Mouse (Mus musculus) lung, embryonic 14.5 days (tissue): Measurements from ENCODE around the gene Aifm3. TPM values are rescaled to one million over a fixed set of nuclear protein-coding genes. Genes with fewer than 3 reads are reported as not detected.
"Not testable (repeated sequence)": the region's sequence is repeated elsewhere in the genome, so short reads cannot be mapped to it uniquely, and the experiment has no call there.

Experiments
- ATAC-seq: fragments of 200-750 bp; cut with Nextera tagmentation; 2 replicates; pipeline ENCODE4 v1.8.0; 2017; ENCODE audit warnings: mild to moderate bottlenecking, moderate TSS enrichment, moderate library complexity; ENCODE audit not compliant: insufficient read depth
- DNase-seq: peaks from one replicate; pipeline ENCODE4 v3.0.0-alpha.2; 2015
- H3K27ac ChIP-seq: fragments of 300-500 bp; sonication (generic); 2 replicates; pipeline ENCODE4 v1.5.1; 2014; ENCODE audit warnings: low read depth, mild to moderate bottlenecking, moderate library complexity
- H3K27me3 ChIP-seq: fragments of 300-500 bp; sonication (generic); 2 replicates; pipeline ENCODE4 v1.6.1; 2014; ENCODE audit warnings: low read length, control low read depth; ENCODE audit not compliant: insufficient read depth
- H3K36me3 ChIP-seq: fragments of 300-500 bp; sonication (generic); 2 replicates; pipeline ENCODE4 v1.6.1; 2014; ENCODE audit warnings: control low read depth; ENCODE audit not compliant: insufficient read depth
- H3K4me1 ChIP-seq: fragments of 300-500 bp; sonication (generic); 2 replicates; pipeline ENCODE4 v1.6.1; 2014; ENCODE audit warnings: antibody characterized with exemption, control low read depth; ENCODE audit not compliant: insufficient read depth
- H3K4me2 ChIP-seq: fragments of 300-500 bp; sonication (generic); 2 replicates; pipeline ENCODE4 v1.6.1; 2014; ENCODE audit warnings: mild to moderate bottlenecking
- H3K4me3 ChIP-seq: fragments of 300-500 bp; sonication (generic); 2 replicates; pipeline ENCODE4 v1.5.1; 2014; ENCODE audit warnings: low read depth, low read length
- H3K9ac ChIP-seq: fragments of 300-500 bp; sonication (generic); 2 replicates; pipeline ENCODE4 v1.6.1; 2014
- H3K9me3 ChIP-seq: fragments of 300-500 bp; sonication (generic); 2 replicates; pipeline ENCODE4 v1.6.1; 2016; ENCODE audit warnings: low read depth, low read length, control low read depth
- CTCF ChIP-seq: IDR thresholded peaks from 2 replicates; pipeline ENCODE4 v1.5.1; 2016; ENCODE audit warnings: antibody characterized with exemption, low read depth
- WGBS: fragments of 180-500 bp; shearing (Covaris S2); extraction: QIAGEN DNeasy Blood & Tissue Kit; methylation state at CpG from one replicate; pipeline ENCODE4 v1.1.7; 2014; 5-methylcytosine and 5-hydroxymethylcytosine counted together
- polyA plus RNA-seq: library from polyadenylated mRNA; unstranded; fragments of >200 nt; fragmentation: Nextera tagmentation; extraction: Ambion mirVana; gene quantifications from 2 replicates; pipeline ENCODE4 v1.2.1, GENCODE M21; 2014

The Aifm3 gene
- polyA plus RNA-seq, 1 experiment from 2014 or later, result 1.3 TPM

- Histone ChIP-seq H3K4me2 (no peak overlapping the region), H3K36me3 (no peaks in the 10 kb centered on the region), H3K4me1 (no peaks in the 10 kb centered on the region), H3K4me3 (no peak overlapping the region), H3K27ac (no peak overlapping the region), H3K9ac (no peak overlapping the region), H3K9me3 (no peaks in the 10 kb centered on the region), H3K27me3 (no peaks in the 10 kb centered on the region)
- 71% methylated on average over 4 of the region's 4 CpGs for WGBS
- no peak for TF ChIP-seq CTCF
- ATAC-seq (no peak), DNase-seq (no peak)
Observed at GRCm38 (mm10) chr16:17502681-17503080, 13.3 kb downstream of the Aifm3 start.

GRCm38 (mm10) chr16:17507018-17507552 lies 17.7 kb downstream of the Aifm3 start:
- Histone ChIP-seq H3K4me3 (no peak overlapping the region), H3K9me3 (no peaks in the 10 kb centered on the region), H3K36me3 (peaks cover 8% of the 10 kb centered on the region), H3K4me2 (no peak overlapping the region), H3K27me3 (no peaks in the 10 kb centered on the region), H3K27ac (no peak overlapping the region), H3K4me1 (peaks cover 11% of the 10 kb centered on the region; the same call in 1 of the 2 replicates), H3K9ac (no peak overlapping the region)
- DNase-seq, result no peak
- 75% methylated on average over 5 of the region's 5 CpGs for WGBS
- no peak for TF ChIP-seq CTCF
- ATAC-seq, result no peak

DNA sequence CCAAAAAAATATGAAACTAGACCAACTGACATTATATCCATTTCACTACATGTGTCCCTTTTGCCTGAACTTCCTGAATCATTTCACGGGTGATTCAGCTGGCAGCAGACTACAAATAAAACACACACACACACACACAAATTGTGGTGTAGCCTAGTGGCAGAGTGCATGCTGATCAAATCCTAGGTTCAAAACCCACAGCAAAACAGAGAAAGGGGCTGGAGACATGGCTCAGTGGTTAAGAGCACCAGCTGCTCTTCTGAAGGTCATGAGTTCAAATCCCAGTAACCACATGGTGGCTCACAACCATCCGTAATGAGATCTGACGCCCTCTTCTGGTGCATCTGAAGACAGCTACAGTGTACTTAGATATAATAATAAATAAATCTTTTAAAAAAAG lies 18.6 kb downstream of the Aifm3 start:
- not testable (repeated sequence) for ATAC-seq
- WGBS, result 28% methylated on average over 3 of the region's 3 CpGs

GRCm38 (mm10) chr16:17508546-17509239 lies 19.3 kb downstream of the Aifm3 start, which contains the start of gene Lztr1:
TSS of gene Lztr1 (plus strand) at chr16:17508688.
- peak within 1 kb of the TSS; percentile 88 for H3K9ac ChIP-seq
- peaks cover 24% of the 10 kb centered on the region for H3K36me3 ChIP-seq
- peak; percentile 95 for DNase-seq
- H3K4me1 ChIP-seq, result peaks cover 11% of the 10 kb centered on the region; the same call in 1 of the 2 replicates
- no peaks in the 10 kb centered on the region for H3K27me3 ChIP-seq
- ATAC-seq, result peak; percentile 98
- peak within 1 kb of the TSS; percentile 83 for H3K4me2 ChIP-seq
- peak; percentile 21; the same call in 1 of the 2 replicates for TF ChIP-seq CTCF
- 0% methylated on average over 50 of the region's 50 CpGs for WGBS
- H3K27ac ChIP-seq, result peak within 1 kb of the TSS; percentile 85
- no peaks in the 10 kb centered on the region for H3K9me3 ChIP-seq
- peak within 1 kb of the TSS; percentile 74 for H3K4me3 ChIP-seq

More for the DNA sequence above, 18.6 kb downstream of the Aifm3 start:
- not testable (repeated sequence) for H3K27me3 ChIP-seq, H3K9me3 ChIP-seq, DNase-seq
- peak overlapping the region; percentile 83 for H3K4me2 ChIP-seq
- peak overlapping the region; percentile 88 for H3K9ac ChIP-seq
- peak overlapping the region; percentile 85; the same call in 1 of the 2 replicates for H3K27ac ChIP-seq
- H3K36me3 ChIP-seq, result peaks cover 18% of the 10 kb centered on the region
- peaks cover 11% of the 10 kb centered on the region; the same call in 1 of the 2 replicates for H3K4me1 ChIP-seq
- peak overlapping the region; percentile 74 for H3K4me3 ChIP-seq

DNA sequence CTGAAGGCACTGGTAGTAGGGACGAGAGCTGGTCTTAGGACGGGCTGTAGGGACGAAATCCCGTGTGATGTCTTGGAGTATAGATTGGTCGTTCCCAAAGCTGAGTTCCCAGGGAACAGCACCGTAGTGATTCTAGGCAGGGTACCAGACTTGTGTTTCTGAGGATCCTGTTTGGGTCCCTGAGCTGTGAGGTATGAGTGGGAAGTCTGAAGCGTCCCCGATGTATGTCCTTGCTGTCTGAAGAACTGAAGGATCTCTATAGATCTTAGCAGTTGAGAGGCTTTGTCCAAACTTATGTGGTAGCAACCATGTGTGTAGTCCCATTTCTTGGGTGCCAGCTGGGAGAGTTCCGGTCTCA lies 19.8 kb downstream of the Aifm3 start:
- WGBS, result 9% methylated on average over 9 of the region's 9 CpGs
- H3K4me2 ChIP-seq, result peak overlapping the region; percentile 83

GRCm38 (mm10) chr16:17510143-17510542 lies 20.7 kb downstream of the Aifm3 start:
- 100% methylated on average over 2 of the region's 2 CpGs for WGBS
- Histone ChIP-seq H3K9me3 (no peaks in the 10 kb centered on the region), H3K27ac (no peak overlapping the region), H3K27me3 (no peaks in the 10 kb centered on the region), H3K36me3 (peaks cover 26% of the 10 kb centered on the region), H3K4me3 (peak overlapping the region; percentile 74), H3K9ac (0 out of 2 replicates have a peak overlapping the region, but pooled peaks have one; percentile 88), H3K4me1 (peaks cover 11% of the 10 kb centered on the region; the same call in 1 of the 2 replicates), H3K4me2 (peak overlapping the region; percentile 83)
- no peak for DNase-seq
- no peak for ATAC-seq
- TF ChIP-seq CTCF, result no peak

More for the DNA sequence above, 19.8 kb downstream of the Aifm3 start:
- H3K27ac ChIP-seq, result peak overlapping the region; percentile 85
- peaks cover 26% of the 10 kb centered on the region for H3K36me3 ChIP-seq
- H3K4me1 ChIP-seq, result peaks cover 11% of the 10 kb centered on the region; the same call in 1 of the 2 replicates
- peak overlapping the region; percentile 74 for H3K4me3 ChIP-seq
- ATAC-seq, result no peak; the same call in 1 of the 2 replicates
- no peaks in the 10 kb centered on the region for H3K27me3 ChIP-seq
- TF ChIP-seq CTCF, result no peak
- H3K9ac ChIP-seq, result peak overlapping the region; percentile 88
- DNase-seq, result peak; percentile 15
- no peaks in the 10 kb centered on the region for H3K9me3 ChIP-seq

GRCm38 (mm10) chr16:17510686-17511085 lies 21.3 kb downstream of the Aifm3 start:
- Histone ChIP-seq H3K9ac (no peak overlapping the region), H3K4me2 (no peak overlapping the region), H3K27me3 (no peaks in the 10 kb centered on the region), H3K4me1 (peaks cover 11% of the 10 kb centered on the region; the same call in 1 of the 2 replicates), H3K4me3 (no peak overlapping the region), H3K9me3 (no peaks in the 10 kb centered on the region), H3K36me3 (peaks cover 31% of the 10 kb centered on the region), H3K27ac (no peak overlapping the region)
- WGBS, result 43% methylated on average over 2 of the region's 2 CpGs
- no peak for ATAC-seq
- no peak for DNase-seq
- TF ChIP-seq CTCF, result no peak
